Mouse (Mus musculus) hindbrain, embryonic 10.5 days (tissue): ENCODE measurements at regions not wholly inside any gene's neighbourhood (a gene's known extent, or its start where the extent isn't known, plus 50 kb on each side); places are given as distances from the start of the nearest gene placed in this dataset.

Source experiments
- DNase-seq: peaks from one replicate; pipeline ENCODE4 v3.0.0-alpha.2; 2017; ENCODE audit warnings: low spot score
- H3K27ac ChIP-seq: fragments of 300-500 bp; sonication (generic); 2 replicates; pipeline ENCODE4 v1.5.1; 2016; ENCODE audit warnings: mild to moderate bottlenecking, moderate library complexity
- H3K27me3 ChIP-seq: fragments of 300-500 bp; sonication (generic); 2 replicates; pipeline ENCODE4 v1.6.1; 2016; ENCODE audit warnings: mild to moderate bottlenecking; ENCODE audit not compliant: poor library complexity, insufficient read depth, severe bottlenecking
- H3K36me3 ChIP-seq: fragments of 300-500 bp; sonication (generic); 2 replicates; pipeline ENCODE4 v1.6.1; 2016; ENCODE audit warnings: mild to moderate bottlenecking, moderate library complexity
- H3K4me1 ChIP-seq: fragments of 300-500 bp; sonication (generic); replicated peaks from 2 replicates; pipeline ENCODE4 v1.6.1; 2016; ENCODE audit warnings: mild to moderate bottlenecking
- H3K4me3 ChIP-seq: fragments of 300-500 bp; sonication (generic); 2 replicates; pipeline ENCODE4 v1.5.1; 2016; ENCODE audit warnings: mild to moderate bottlenecking, moderate library complexity
- H3K9me3 ChIP-seq: fragments of 300-500 bp; sonication (generic); 2 replicates; pipeline ENCODE4 v1.6.1; 2016; ENCODE audit warnings: mild to moderate bottlenecking, moderate library complexity
- WGBS: fragments of 180-500 bp; shearing (Covaris S2); methylation state at CpG from one replicate; pipeline ENCODE4 v1.1.7; 2016; 5-methylcytosine and 5-hydroxymethylcytosine counted together

GRCm38 (mm10) chr13:29014827-29015604 lies 61.5 kb upstream of the Sox4 start:
- H3K27ac ChIP-seq = peak overlapping the region; percentile 53; the same call in 1 of the 2 replicates
- H3K4me3 ChIP-seq = peak overlapping the region; percentile 28
- no peaks in the 10 kb centered on the region; the same call in 1 of the 2 replicates for H3K27me3 ChIP-seq
- no peaks in the 10 kb centered on the region for H3K36me3 ChIP-seq
- 39% methylated on average over 13 of the region's 13 CpGs for WGBS
- H3K4me1 ChIP-seq = peaks cover 27% of the 10 kb centered on the region
- no peak for DNase-seq
- no peaks in the 10 kb centered on the region for H3K9me3 ChIP-seq

DNA sequence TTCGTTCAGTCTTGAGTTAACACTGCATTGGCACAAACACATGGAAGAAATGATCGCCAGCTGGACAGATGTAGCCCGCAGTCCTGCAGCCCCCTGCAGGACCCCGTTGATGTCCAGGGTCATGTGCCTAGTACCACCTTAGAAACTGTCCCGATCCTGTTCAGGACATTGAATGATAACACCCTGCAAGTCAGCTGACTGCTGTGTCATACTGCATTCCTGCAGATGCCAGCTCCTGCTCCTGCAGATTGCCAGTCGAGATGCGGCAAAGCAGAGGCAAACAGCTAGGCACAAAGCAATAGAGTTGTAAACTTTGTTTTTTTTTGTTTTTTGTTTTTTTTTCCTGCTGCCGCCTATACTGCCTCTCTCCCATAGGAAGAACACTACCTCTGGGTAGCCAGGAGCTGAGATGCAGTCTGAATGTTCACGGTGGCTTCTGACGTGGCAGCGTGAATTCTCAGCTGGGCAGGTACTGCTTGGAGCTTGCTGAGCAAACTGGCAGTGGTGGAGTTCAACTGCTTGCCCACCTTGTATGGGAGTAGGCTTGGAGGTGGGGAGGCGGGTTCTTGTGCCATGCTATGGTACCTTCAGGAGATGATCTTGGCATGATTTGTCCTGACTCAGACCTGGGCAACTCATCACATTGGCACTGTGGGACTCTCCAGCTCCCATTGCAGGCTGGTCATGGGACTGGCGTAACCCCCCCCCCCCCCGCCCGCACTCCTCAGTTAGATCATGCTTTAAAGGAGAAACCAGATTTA lies 60.7 kb upstream of the Sox4 start:
- no peaks in the 10 kb centered on the region for H3K36me3 ChIP-seq
- no peaks in the 10 kb centered on the region for H3K9me3 ChIP-seq
- H3K4me3 ChIP-seq = no peak overlapping the region
- H3K27me3 ChIP-seq = no peaks in the 10 kb centered on the region; the same call in 1 of the 2 replicates
- WGBS = 82% methylated on average over 15 of the region's 15 CpGs
- DNase-seq = no peak
- peaks cover 27% of the 10 kb centered on the region for H3K4me1 ChIP-seq
- peak overlapping the region; percentile 53; the same call in 1 of the 2 replicates for H3K27ac ChIP-seq

DNA sequence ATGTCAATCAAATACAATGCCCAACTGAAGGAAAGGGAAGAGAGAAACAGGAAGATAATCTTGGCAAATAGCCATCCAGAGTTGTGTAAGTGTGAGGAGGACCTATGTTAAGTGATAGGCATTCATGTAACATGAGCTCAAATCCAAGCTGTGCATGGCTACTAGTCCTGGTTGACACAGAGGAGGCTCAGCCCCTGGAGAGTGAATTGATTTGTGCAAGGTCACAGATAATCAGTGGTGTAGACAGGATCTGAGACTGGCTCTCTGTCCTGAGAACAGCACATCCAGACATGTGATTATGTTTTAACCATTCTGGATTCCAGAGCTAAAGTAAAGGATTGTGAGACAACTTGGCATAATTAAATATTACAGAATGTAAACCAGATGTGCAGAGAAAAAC lies 53.0 kb upstream of the Sox4 start:
- DNase-seq = no peak
- no peak overlapping the region for H3K27ac ChIP-seq

More for the DNA sequence above, 53.0 kb upstream of the Sox4 start:
- no peaks in the 10 kb centered on the region for H3K9me3 ChIP-seq
- H3K4me1 ChIP-seq = no peaks in the 10 kb centered on the region
- no peaks in the 10 kb centered on the region for H3K36me3 ChIP-seq
- no peaks in the 10 kb centered on the region for H3K27me3 ChIP-seq
- no peak overlapping the region for H3K4me3 ChIP-seq
